Mouse (Mus musculus) urinary bladder, postnatal 4 days (tissue): ENCODE results near the gene Slc2a10.

ENCODE experiments used
- DNase-seq, 2 experiments: peaks; one replicate each; pipeline ENCODE4 v3.0.0; 2021 to 2022; ENCODE audit warnings: low spot score in 2 of 2

Slc2a10 gene

GRCm38 (mm10) chr2:165561861-165562260 is 58.3 kb downstream of the Slc2a10 start:
- no peak for DNase-seq

GRCm38 (mm10) chr2:165563298-165564058 is 59.9 kb downstream of the Slc2a10 start:
- peak in 1 of 2 experiments; percentile 21 for DNase-seq

- no peak for DNase-seq
These were observed 60.5 kb downstream of the Slc2a10 start for GRCm38 (mm10) chr2:165564101-165564500.

GRCm38 (mm10) chr2:165564620-165565019 is 61.0 kb downstream of the Slc2a10 start:
- no peak for DNase-seq

- no peak for DNase-seq
These were observed 63.3 kb downstream of the Slc2a10 start for GRCm38 (mm10) chr2:165566898-165567297.

GRCm38 (mm10) chr2:165567820-165568219 is 64.2 kb downstream of the Slc2a10 start:
- no peak for DNase-seq

- no peak for DNase-seq
These were observed 65.3 kb downstream of the Slc2a10 start for GRCm38 (mm10) chr2:165568911-165569310.
